Mouse (Mus musculus) testis, adult 10 weeks (tissue): ENCODE results near the gene Defb7. TPM values are rescaled to one million over a fixed set of nuclear protein-coding genes. Genes with fewer than 3 reads are reported as not detected.

ENCODE experiments used
- polyA plus RNA-seq: library from polyadenylated mRNA; stranded (reverse); fragments of 350-450 nt; fragmentation: Illumina TruSeq; extraction: RNeasy Lipid Tissue Mini Kit (QIAGEN cat#74804); gene quantifications from one replicate; pipeline ENCODE4 v1.2.3, GENCODE M21; 2014; ENCODE audit warnings: low read depth, low replicate concordance

Gene Defb7
- polyA plus RNA-seq, result not detected

DNA sequence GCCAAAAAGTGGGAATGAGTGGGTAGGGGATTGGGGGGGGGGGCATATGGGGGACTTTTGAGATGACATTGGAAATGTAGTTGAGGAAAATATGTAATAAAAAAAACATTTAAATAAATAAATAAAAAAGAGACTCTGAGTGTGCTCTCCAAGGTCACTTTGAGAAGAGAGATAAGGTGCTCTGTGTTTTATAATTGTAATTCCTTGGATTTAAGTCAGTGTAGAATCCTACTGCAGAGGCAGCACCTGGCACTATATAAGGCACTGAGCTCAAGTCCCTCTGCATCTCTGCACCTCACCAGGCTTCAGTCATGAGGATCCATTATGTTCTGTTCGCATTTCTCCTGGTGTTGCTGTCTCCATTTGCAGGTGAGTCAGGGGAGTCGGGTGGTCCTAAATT, at the start of gene Defb7:
Gene Defb7 (plus strand): TSS at position 301 of the 400 bp plus-strand sequence.

Other genes starting within 250 kb of the Defb7 start
- gene Defb5, start 247.5 kb upstream of the Defb7 start, polyA plus RNA-seq, result not detected
- gene Defb3, start 201.7 kb upstream of the Defb7 start, polyA plus RNA-seq, result not detected
- gene Defb8, start 47.5 kb upstream of the Defb7 start, polyA plus RNA-seq, result not detected
- gene 4930467E23Rik, start 234.5 kb downstream of the Defb7 start, polyA plus RNA-seq, result 82.3 TPM